Mouse (Mus musculus) bone marrow, adult 2 months (tissue): ENCODE results near the gene Dnajb9. TPM values are rescaled to one million over a fixed set of nuclear protein-coding genes. Genes with fewer than 3 reads are reported as not detected.
"Not testable (repeated sequence)": the region's sequence is repeated elsewhere in the genome, so short reads cannot be mapped to it uniquely, and the experiment has no call there.

Experiments
- H3K27ac ChIP-seq: fragments of 200-500 bp; 2 replicates; pipeline ENCODE4 v1.5.1; 2012; ENCODE audit warnings: low read depth, mild to moderate bottlenecking, control low read depth, inconsistent platforms, low read length; ENCODE audit not compliant: control insufficient read depth, poor library complexity, insufficient read depth
- H3K4me1 ChIP-seq: fragments of 200-500 bp; 2 replicates; pipeline ENCODE4 v1.6.1; 2011; ENCODE audit warnings: low read length; ENCODE audit not compliant: control insufficient read depth, insufficient read depth
- H3K4me3 ChIP-seq: fragments of 200-500 bp; replicated peaks from 2 replicates; pipeline ENCODE3; 2011; ENCODE audit warnings: mild to moderate bottlenecking, low read depth, low read length, control low read depth; ENCODE audit not compliant: control insufficient read depth
- CTCF ChIP-seq: fragments of 200-500 bp; IDR thresholded peaks from 2 replicates; pipeline ENCODE4 v1.5.1; 2011; ENCODE audit warnings: low read length, control low read depth; ENCODE audit not compliant: control insufficient read depth, insufficient read depth
- POLR2A ChIP-seq: fragments of 200-500 bp; IDR thresholded peaks from 2 replicates; pipeline ENCODE4 v1.6.1; 2011; ENCODE audit warnings: low read depth, mild to moderate bottlenecking, control low read depth, low read length, borderline replicate concordance; ENCODE audit not compliant: control insufficient read depth
- WGBS: fragments of 180-500 bp; shearing (Covaris S2); methylation state at CpG from one replicate; pipeline ENCODE4 v1.1.7; 2018; 5-methylcytosine and 5-hydroxymethylcytosine counted together
- polyA plus RNA-seq: library from polyadenylated mRNA; stranded (reverse); fragments of >200 nt; gene quantifications from 2 replicates; pipeline ENCODE4 v1.2.4, GENCODE M21; 2011; ENCODE audit warnings: low replicate concordance; ENCODE audit not compliant: missing spikeins, insufficient read depth, insufficient read length

Dnajb9 gene
- polyA plus RNA-seq, 1 experiment = 9.4 TPM

GRCm38 (mm10) chr12:44221651-44222356 is 11.7 kb upstream of the Dnajb9 start:
- Histone ChIP-seq H3K27ac (no peak overlapping the region), H3K4me3 (peak overlapping the region; percentile 39), H3K4me1 (no peaks in the 10 kb centered on the region)
- WGBS = 5% methylated on average over 86 of the region's 89 CpGs
- no peak for TF ChIP-seq CTCF
- no peak for TF ChIP-seq POLR2A

DNA sequence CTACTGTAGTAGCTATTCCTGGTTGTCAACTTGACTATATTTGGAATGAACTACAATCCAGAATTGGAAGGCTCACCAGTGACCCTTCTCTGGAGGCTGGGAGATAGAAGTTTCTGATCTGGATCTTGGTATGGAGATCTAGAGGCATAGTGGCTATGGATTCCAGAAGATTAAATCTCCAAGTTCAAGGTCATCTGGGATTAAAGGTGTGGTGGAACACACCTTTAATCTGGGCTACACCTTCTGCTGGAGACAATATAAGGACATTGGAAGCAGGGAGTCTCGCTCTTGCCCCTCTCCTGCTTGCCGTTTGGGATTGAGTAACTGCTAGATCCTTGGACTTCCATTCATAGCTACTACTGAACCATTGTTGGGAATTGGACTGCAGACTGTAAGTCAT is 10.9 kb upstream of the Dnajb9 start, which contains the start of gene Pnpla8:
TSS of gene Pnpla8 (plus strand) at position 301 of the 400 bp plus-strand sequence.
- H3K4me3 ChIP-seq = peak within 1 kb of the TSS; percentile 39
- 87% methylated on average over 2 of the region's 2 CpGs for WGBS
- H3K27ac ChIP-seq = not testable (repeated sequence)

DNA sequence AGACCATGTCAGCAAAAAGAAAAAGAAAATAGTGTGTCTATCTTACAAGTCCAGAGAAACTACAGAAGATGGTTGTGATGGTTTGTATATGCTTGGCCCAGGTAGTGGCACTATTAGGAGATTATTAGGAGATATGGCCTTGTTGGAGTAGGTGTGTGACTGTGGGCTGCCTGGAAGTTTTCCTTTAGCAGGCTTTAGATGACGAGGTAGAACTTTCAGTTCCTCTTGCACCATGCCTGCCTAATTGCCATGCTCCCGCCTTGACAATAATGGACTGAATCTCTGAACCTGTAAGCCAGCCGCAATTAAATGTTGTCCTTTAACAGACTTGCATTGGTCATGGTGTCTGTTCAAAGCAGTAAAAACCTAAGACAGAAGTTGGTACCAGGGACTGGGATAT is 1.4 kb upstream of the Dnajb9 start:
- TF ChIP-seq CTCF (no peak), POLR2A (no peak)
- WGBS = 71% methylated on average over 3 of the region's 3 CpGs
- no peak overlapping the region for H3K4me3 ChIP-seq
- no peaks in the 10 kb centered on the region for H3K4me1 ChIP-seq
- H3K27ac ChIP-seq = no peak overlapping the region

More for the DNA sequence above, 10.9 kb upstream of the Dnajb9 start, which contains the start of gene Pnpla8:
- H3K4me1 ChIP-seq = not testable (repeated sequence)

GRCm38 (mm10) chr12:44209141-44209823 is 844 bp downstream of the Dnajb9 start:
- under 1% methylated on average over 37 of the region's 37 CpGs for WGBS
- Histone ChIP-seq H3K4me3 (peak overlapping the region; percentile 88), H3K27ac (peak overlapping the region; percentile 76), H3K4me1 (no peaks in the 10 kb centered on the region)
- no peak for TF ChIP-seq POLR2A
- no peak for TF ChIP-seq CTCF

DNA sequence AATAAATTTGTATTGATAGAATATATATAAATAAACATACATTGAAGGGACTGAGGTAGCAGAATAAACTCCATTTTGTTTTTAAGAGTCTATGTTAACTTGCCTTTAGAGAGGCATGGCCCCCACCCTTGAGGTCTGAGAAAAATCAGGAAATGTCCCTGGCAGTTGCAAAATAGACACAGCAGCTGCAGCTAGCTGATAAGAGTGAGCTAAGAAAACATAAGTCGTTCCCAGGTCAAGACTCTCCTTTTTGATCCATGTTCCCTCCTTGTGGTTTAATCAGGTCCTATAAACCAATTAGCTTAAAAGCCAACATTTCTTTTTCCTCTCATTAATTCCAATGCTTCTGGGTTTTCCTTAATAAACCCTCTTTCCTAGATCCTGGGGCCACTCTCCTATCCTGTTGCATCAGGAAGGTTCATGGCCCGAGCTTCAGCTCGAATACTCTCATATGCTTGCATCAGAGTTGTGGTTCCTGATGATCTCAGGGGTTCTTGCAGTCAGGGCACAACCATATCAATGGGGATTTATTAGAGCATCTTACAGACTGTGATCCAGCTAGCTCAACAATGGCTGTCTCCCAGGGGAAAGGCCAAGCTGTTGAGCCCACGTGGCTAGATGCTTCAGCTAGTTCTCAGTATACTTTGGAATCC is 12.1 kb downstream of the Dnajb9 start:
- Histone ChIP-seq H3K27ac (no peak overlapping the region), H3K4me3 (no peak overlapping the region), H3K4me1 (no peaks in the 10 kb centered on the region; the same call in 1 of the 2 replicates)
- no peak for TF ChIP-seq CTCF
- TF ChIP-seq POLR2A = no peak
- WGBS = 19% methylated on average over 4 of the region's 4 CpGs

GRCm38 (mm10) chr12:44181081-44181982 is 28.8 kb downstream of the Dnajb9 start:
- no peaks in the 10 kb centered on the region for H3K4me1 ChIP-seq
- H3K27ac ChIP-seq = no peak overlapping the region
- no peak overlapping the region for H3K4me3 ChIP-seq
- 48% methylated on average over 9 of the region's 9 CpGs for WGBS
- no peak for TF ChIP-seq CTCF
- no peak for TF ChIP-seq POLR2A

DNA sequence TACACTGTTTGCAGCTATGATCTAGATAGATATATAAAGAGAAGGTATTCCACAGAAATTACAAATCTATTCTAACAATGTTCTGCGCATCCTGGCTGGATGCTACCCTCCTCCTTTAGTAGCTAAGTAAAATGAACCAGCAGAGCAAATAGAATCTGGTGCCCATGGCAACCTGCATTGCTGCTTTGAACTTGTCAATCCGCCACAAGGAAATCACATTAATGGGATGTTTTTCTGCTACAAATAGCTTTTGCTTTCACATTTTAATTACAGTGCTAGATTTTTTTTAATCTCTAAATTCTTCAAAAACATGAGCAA is 33.1 kb downstream of the Dnajb9 start:
- Histone ChIP-seq H3K27ac (no peak overlapping the region), H3K4me3 (no peak overlapping the region), H3K4me1 (no peaks in the 10 kb centered on the region; the same call in 1 of the 2 replicates)
- WGBS = 83% methylated on average over 2 of the region's 2 CpGs
- no peak for TF ChIP-seq CTCF
- no peak for TF ChIP-seq POLR2A
